Mouse (Mus musculus) left cerebral cortex, postnatal 25 days (tissue): ENCODE measurements at regions not wholly inside any gene's neighbourhood (a gene's known extent, or its start where the extent isn't known, plus 50 kb on each side); places are given as distances from the start of the nearest gene placed in this dataset.

Source experiments
- DNase-seq, 2 experiments: peaks; one replicate each; pipeline ENCODE4 v3.0.0; 2022; ENCODE audit warnings: low spot score in 2 of 2, mixed read lengths in 1 of 2
- intact Hi-C: fragments of 180-260 bp; cut with DNase I; formaldehyde crosslinking; loops from one replicate; pipeline ENCODE4 v1.15.1; 2025

DNA sequence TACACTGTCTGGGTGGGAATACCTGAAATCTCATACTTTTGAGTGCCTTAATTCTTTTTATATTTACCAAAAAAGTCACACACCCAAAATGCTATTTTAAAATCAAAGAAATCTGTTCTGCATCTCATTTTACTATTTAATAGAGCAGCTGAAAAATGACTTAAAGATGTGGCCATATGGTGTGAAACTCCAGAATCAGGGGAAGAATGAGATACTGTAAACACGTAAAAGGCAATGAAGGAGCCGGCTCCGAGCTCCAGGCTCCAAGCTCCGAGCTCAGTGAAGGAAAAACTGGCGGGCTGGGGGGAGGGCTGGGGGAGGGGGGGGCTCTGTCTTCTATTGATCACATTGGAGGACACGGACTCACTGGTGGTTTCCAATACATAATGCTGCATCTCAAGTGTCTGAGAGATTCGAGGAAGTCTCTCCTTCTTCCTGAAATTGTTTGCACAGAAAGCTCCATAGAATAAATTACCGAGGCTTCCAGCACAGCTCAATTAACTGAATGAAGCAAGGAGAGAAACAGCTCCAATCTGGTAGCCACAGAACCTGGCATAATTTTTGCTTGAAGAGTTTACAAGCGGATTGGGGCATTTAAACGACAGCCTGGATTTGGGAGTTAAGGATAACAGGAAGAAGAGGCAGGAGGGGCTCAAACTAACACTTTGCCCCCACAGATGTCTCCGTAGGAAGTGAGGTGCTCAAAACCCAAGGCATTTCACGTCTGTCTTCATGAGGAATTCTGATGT lies 112.2 kb upstream of the 1700066M21Rik start:
- intact Hi-C loops: loop anchor here (5.0 kb wide), 2 partner anchors 58 to 72 kb away; no protein-coding TSS in a partner anchor
- peak; percentile 26 to 57 for DNase-seq

DNA sequence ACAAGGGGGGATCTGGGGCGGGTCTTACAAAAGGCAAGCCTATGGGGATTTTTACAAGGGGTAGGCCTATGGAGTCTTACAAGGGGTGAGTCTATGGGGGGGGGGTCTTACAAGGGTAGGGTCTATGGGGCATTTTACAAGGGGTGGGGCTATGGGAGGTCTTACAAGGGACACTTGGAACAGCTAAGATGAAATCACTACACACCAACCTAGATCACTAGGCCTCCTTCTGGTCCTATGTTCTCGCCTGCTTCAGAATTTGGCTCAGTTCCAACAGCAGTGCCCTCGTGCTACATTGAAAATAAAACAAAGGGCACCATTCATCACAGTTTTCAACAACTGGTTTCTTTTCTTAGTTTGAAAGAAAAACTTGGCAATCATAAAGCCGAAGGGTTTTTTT lies 110.7 kb upstream of the 1700066M21Rik start:
- intact Hi-C loops: loop anchor here (5.0 kb wide), 2 partner anchors 59 to 71 kb away; no protein-coding TSS in a partner anchor
- DNase-seq: no peak

DNA sequence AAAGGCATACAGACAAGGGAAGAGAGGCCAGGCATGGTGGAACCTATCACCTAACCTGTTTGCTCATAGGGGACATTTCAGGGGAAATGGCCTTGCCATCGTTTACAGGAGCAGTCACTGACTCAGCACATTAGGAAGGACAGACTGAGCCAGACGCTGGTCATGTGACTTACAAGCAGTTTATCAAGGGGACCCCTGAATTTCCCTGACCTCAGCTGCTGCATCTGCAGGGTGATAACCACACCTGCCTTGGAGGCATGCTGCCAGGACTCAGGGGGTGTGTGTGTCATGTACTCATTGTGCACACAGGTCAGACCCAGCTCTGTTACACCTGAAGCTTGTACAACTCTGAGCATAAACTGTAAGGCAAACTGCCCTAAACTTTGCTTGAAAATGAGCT lies 109.6 kb upstream of the 1700066M21Rik start:
- intact Hi-C loops: loop anchor here (2.0 to 5.0 kb wide), 4 partner anchors 61 to 1379 kb away; no protein-coding TSS in a partner anchor
- DNase-seq: no peak

DNA sequence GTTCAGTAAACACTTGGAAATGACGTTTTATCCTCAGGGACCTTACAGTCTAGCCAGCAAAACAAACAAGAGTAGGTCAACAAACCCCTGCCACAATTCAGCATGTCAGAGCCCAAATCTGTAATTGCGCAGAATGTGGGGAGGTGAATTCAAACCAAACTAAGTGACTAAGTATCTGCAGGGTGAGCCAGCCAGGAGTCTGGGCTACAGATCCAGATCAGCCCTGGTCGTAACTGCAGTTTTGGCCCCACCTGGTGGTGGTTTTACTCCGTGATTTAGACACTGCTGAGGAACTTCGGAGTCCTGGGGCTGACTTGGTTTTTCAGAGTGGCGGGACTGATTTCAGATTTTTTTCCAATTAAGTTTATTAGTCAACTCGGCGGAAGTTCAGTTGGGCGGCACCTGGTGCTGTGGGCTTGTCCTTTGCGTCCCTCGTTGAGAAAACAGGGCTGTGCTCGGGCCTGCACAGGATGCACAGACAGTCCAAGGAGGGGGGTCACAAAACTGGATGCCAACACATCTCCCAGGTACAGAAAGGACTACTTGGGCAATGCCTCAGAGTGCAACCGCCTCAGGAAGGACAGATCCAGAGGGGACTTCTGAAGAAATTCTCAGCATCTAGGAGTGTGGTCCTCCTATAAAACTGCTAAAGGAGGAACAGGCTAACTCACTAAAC lies 107.6 kb upstream of the 1700066M21Rik start:
- intact Hi-C loops: loop anchor here (2.0 to 5.0 kb wide), 4 partner anchors 63 to 1381 kb away; no protein-coding TSS in a partner anchor

DNA sequence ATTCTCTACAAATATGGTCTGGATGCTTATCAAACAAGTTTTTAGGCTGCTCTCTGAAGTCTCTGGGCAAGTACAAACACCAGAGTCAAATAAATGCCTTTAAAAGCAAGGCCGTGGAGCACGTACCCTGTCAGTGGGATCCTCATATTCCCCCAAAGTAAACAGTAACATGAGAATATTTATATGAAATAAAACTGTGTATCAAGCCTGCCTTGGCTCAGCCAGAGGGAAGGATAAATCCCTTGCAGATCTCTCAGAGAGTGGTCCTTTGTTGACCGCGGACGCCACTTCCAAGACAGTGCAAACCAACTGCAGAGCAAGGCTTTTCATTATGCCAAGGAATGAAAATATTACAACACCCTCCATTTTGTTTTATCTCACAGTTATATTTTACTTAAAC lies 104.8 kb upstream of the 1700066M21Rik start:
- no peak for DNase-seq
- intact Hi-C loops: no loop called here

More for the DNA sequence above, 107.6 kb upstream of the 1700066M21Rik start:
- DNase-seq: peak; percentile 74 to 88

DNA sequence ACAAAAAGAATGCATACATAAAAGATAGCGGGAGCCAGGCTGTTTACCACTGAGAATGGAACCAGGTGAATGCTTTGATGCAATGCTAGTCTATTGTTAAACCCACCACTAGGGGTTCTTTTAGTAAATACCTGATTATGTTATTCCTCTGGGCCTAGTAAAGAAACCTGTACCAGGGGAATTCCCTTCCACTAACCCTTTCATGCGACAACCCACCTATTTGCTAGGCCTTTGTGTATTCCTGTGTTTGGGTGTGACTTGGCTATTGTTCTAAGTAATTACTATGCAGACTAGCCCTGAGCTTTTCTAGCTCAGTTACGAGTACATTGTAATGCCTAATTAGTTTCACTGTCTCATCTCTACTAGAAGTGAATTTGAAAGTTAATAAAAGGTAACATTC lies 95.9 kb upstream of the 1700066M21Rik start:
- no peak for DNase-seq
- intact Hi-C loops: no loop called here

DNA sequence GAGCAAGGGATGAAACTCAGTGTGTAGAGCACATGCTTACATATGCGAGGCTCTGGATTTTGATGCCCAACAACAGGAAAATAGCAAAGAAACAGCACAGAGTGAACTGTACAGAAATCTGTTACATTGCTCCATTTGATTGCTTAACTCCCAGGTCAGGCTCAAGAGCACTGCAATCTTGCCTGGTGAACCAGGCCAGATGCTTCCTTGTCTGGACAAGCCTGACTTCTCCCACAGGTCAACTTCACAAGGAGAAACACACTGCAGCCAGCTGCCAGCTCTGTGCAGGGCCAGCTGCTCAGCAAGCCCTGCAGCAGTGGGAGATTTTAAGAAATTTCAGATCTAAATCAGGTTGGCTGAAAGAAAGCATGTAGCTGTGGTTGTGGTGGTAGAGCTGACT lies 81.2 kb upstream of the 1700066M21Rik start:
- peak in 1 of 2 experiments; percentile 6 for DNase-seq
- intact Hi-C loops: no loop called here

DNA sequence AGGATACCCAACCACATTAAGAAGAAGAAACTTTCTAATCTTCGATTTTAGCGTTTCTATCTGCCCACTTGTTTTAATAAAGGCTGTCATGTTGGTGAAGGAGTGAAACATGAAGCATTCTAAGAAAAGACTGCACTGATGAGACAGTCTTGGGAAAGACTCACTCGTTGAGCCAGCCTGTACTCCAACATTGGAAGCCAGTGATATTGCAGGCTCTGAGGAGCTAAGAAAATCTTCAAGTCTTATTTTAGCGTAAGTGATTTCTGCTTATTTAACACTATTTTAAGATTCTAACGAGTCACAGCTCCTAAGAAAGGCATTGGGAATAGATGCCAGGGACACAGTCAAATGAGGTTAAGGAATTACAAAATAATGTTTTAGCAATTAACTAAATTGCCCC lies 78.9 kb upstream of the 1700066M21Rik start:
- intact Hi-C loops: no loop called here
- peak in 1 of 2 experiments; percentile 60 for DNase-seq

DNA sequence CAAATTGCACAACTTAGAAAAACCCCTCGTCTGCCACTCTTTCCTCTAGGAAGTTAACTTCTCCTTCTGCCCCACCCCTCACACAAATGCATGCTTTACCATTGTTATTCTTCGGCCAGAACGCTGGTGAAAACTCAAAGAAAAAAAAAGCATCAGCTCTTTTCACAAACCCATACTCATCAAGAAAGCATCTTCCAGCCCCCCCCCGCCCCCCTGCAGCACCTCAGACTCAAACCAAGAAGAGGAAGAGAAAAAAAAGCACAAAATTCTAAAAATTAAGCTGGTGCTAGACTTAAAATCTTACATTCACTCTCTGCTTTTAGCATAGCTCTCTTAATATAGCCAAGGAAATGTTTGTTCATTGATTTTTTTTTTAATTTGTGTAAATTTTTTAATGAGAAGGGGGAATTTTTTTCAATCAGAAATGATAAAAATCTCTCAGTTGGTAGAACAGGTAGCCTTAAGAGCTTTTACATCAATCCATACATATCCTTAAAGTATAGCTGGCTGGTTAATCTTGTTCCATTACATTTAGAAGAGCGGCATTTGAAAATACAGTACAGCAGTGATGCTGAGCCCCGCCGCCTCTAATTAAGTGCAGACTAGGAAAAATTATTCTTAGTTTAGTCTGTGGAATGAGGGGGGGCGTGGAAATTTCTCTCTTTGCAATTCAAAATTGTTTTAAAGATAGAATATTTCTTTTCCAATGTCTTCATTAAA lies 76.0 kb upstream of the 1700066M21Rik start:
- DNase-seq: no peak
- intact Hi-C loops: no loop called here

DNA sequence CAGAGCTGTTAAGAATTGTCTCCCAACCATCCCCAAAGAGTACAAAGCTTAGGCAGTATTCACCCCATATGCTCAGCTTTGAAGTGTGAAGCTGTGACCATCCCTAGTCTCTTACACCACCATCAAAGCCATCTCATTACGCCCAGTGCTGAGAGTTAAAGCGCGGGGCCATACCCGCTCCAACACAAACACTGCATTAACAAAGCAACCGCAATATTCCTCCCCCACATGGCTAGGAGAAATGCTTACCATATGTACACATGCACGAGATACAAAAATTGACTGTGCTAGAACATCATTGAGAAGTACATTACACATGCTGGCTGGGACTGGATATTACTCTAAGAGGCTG lies 75.5 kb upstream of the 1700066M21Rik start:
- peak; percentile 13 to 72 for DNase-seq

DNA sequence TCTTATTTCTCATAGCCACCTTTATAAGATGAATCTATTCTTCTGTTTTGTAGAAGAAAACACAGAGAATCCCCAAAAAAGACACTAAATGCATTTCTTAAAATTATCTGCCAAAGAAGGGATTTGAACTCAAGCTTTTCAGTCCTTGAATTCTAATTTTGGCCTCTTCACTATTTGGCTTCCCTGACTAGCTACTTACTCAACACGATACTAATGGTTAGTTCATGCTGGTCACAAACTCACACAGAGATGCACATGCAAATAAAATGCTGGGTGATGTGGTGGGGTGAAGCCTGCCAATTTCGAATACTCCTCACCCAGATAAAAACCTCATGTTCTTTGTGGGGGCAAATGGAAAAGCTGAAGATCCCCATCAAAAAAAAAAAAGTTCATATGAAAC lies 72.7 kb upstream of the 1700066M21Rik start:
- intact Hi-C loops: no loop called here
- no peak for DNase-seq

More for the DNA sequence above, 75.5 kb upstream of the 1700066M21Rik start:
- intact Hi-C loops: no loop called here

DNA sequence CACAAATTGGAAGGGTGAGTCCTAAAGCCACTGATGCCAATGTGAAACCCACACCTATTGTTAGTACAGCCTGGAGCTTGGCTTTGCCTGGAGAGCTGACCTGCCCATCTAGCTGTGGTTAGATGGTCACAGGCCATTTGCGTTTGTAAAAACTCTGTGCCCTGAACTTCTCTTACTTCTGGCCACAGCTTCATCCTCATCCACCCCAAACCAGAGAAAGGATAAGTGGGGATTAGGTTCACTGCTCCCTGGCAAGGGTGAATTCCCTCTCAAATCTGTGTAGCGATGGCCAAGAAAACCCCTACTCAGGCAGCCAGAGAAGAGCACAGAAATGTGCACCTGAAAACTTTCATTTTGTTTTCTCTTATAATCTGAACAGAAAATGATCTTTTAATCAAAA lies 54.9 kb upstream of the 1700066M21Rik start:
- DNase-seq: no peak
- intact Hi-C loops: no loop called here

DNA sequence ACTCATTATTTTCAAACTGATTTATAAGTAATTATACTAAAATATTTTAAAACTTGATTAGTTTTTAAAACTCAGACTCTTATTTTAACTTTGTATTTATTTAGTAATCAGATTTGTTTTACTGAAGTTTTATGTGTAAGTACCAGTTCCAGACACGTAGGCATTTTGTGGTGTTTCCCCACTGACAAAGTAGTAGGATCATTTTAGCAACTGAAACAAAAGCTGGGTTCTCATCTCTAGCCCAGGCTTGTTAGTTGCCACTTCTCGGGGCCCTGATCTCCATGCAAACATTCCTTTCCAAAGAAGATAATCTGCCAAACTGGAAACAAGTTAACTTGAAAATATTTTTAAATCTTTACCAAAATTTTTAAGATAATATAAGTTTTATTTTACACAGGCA lies 54.3 kb upstream of the 1700066M21Rik start:
- DNase-seq: no peak

DNA sequence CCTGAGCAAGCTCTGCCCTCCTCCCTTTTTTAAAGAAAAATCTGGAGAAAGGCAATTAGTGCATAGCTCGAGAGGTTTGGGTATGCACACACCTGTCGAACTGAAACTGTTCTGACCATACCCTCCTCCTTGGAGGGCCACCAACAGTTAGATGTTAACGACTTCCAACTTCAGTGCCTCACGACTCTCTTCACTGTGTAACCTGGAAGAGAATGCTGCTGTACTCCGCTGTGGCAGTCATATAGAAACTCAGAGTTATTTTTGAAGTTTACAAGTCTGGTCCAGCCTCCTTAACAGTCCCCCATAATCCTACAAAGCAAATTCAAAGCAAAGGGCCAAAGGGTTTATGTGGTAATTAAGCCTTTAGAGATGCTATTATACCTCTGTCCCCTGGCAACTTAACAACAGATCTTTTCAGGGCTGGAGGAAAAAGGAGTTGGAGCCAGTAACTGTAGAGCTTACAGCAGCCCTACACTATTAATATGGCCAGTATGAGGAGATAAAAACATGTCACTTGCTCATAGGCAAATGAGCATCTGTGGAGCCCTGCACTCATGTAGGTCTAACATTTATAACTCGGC lies 51.7 kb upstream of the 1700066M21Rik start:
- DNase-seq: no peak
- intact Hi-C loops: no loop called here

More for the DNA sequence above, 54.3 kb upstream of the 1700066M21Rik start:
- intact Hi-C loops: no loop called here
